In genomic region chr6:94560896-94561295, GRCm38 (mm10) we compare ENCODE assay signal across 18 mouse cellular contexts.
"Had no signal": no experiment of that assay in that cellular context is flagged by ENCODE, and none has a peak within 500 bp of the region (broad histone marks: within the 10 kb centered on the region; RNA-seq: fewer than 3 reads in every experiment).

No protein-coding gene starts in this region.

- H3K27ac ChIP-seq: midbrain, embryonic 10.5 days; midbrain, embryonic 13.5 days; midbrain, embryonic 15.5 days; neural tube, embryonic 13.5 days; neural tube, embryonic 15.5 days had no signal

- H3K4me3 ChIP-seq: midbrain, embryonic 10.5 days; midbrain, embryonic 13.5 days; midbrain, embryonic 15.5 days; myocyte; neural tube, embryonic 13.5 days; neural tube, embryonic 15.5 days had no signal

- H3K9me3 ChIP-seq: midbrain, embryonic 10.5 days; midbrain, embryonic 13.5 days; midbrain, embryonic 15.5 days; neural tube, embryonic 13.5 days; neural tube, embryonic 15.5 days had no signal

- H3K4me1 ChIP-seq: midbrain, embryonic 13.5 days; midbrain, embryonic 15.5 days; neural tube, embryonic 13.5 days; neural tube, embryonic 15.5 days had no signal

- H3K27me3 ChIP-seq: midbrain, embryonic 13.5 days; midbrain, embryonic 15.5 days; neural tube, embryonic 13.5 days; neural tube, embryonic 15.5 days had no signal

- H3K36me3 ChIP-seq: midbrain, embryonic 10.5 days; midbrain, embryonic 13.5 days; midbrain, embryonic 15.5 days; neural tube, embryonic 13.5 days; neural tube, embryonic 15.5 days had no signal

- H3K9ac ChIP-seq: lung, embryonic 14.5 days; midbrain, embryonic 13.5 days; midbrain, embryonic 15.5 days; neural tube, embryonic 13.5 days; neural tube, embryonic 15.5 days had no signal

- H3K4me2 ChIP-seq: lung, embryonic 14.5 days; midbrain, embryonic 13.5 days; midbrain, embryonic 15.5 days; neural tube, embryonic 13.5 days; neural tube, embryonic 15.5 days had no signal

- DNase-seq: lung, adult 18-20 months; lung, embryonic 14.5 days; lung, postnatal 10 days; lung, postnatal 4 days; retina, postnatal 1 day; right cerebral cortex, adult 18-20 months; right cerebral cortex, postnatal 25 days; right cerebral cortex, postnatal 4 days; spleen, adult 18-20 months; thymus, adult 18-20 months; thymus, postnatal 14 days; thymus, postnatal 36 days had no signal

- ATAC-seq: midbrain, embryonic 13.5 days; midbrain, embryonic 15.5 days had no signal
